Mouse (Mus musculus): ENCODE results near the gene Lpar3. TPM values are rescaled to one million over a fixed set of nuclear protein-coding genes. Genes with fewer than 3 reads are reported as not detected.

The Lpar3 gene
- total and polyA plus RNA-seq, 3 experiments, result 0.11 TPM; not detected in 2

DNA sequence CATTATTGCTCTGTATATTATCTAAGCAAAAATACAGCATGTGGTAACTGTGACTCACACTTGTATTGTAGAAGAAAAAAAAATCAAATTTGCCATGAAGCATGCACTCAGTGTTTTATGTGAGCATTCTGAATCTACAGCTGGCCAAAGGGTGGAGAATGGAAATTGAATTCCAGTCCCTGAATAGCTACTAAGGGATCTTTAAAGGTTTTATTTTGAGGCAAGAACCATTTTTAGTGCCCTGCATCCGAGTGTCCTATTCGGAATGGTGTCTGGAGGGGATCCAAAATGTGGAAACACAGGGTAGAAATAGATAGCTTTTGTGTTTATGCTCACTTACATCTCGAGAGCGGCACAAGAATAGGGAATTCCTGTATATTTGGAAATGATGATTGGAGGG, 65.4 kb downstream of the Lpar3 start:
- TF ChIP-seq TAL1 (conservative IDR thresholded peaks at IDR 0.05; ENCODE audit: low read depth, low read length), result no peak
- no peak for TF ChIP-seq GATA1 (IDR thresholded peaks at IDR 0.05; ENCODE audit: borderline replicate concordance, low read length)
- TF ChIP-seq CTCF (IDR thresholded peaks at IDR 0.05; ENCODE audit: low read depth, low read length), result no peak
- no peak for TF ChIP-seq GATA2 (IDR thresholded peaks at IDR 0.05; ENCODE audit: borderline replicate concordance, low read depth, low read length)
- no peak for TF ChIP-seq POLR2AphosphoS5 (IDR thresholded peaks at IDR 0.05; ENCODE audit: insufficient replicate concordance, low read depth, low read length)

GRCm38 (mm10) chr3:146291928-146292327, 71.2 kb downstream of the Lpar3 start:
- H3K9me3 ChIP-seq (replicated peaks), result no peaks in the 10 kb centered on the region
- H3K27me3 ChIP-seq (ENCODE audit: insufficient read depth, low read length), result no peaks in the 10 kb centered on the region
- DNase-seq (ENCODE audit: low spot score), result no peak
- H3K36me3 ChIP-seq (replicated peaks), result no peaks in the 10 kb centered on the region
- TF ChIP-seq TAL1 (conservative IDR thresholded peaks at IDR 0.05; ENCODE audit: low read depth, low read length) (no peak), GATA2 (IDR thresholded peaks at IDR 0.05; ENCODE audit: borderline replicate concordance, low read depth, low read length) (no peak), CTCF (IDR thresholded peaks at IDR 0.05; ENCODE audit: low read depth, low read length) (no peak), POLR2AphosphoS5 (IDR thresholded peaks at IDR 0.05; ENCODE audit: insufficient replicate concordance, low read depth, low read length) (no peak), GATA1 (IDR thresholded peaks at IDR 0.05; ENCODE audit: borderline replicate concordance, low read length) (no peak)
- H3K4me1 ChIP-seq (ENCODE audit: insufficient read depth, low read depth, low read length), result no peaks in the 10 kb centered on the region
- no peak overlapping the region for H3K4me3 ChIP-seq (ENCODE audit: low read depth, low read length)
- no peak for ATAC-seq (ENCODE audit: extremely low read depth, insufficient number of reproducible peaks, low FRiP score, poor library complexity, severe bottlenecking)

More for the DNA sequence above, 65.4 kb downstream of the Lpar3 start:
- H3K9me3 ChIP-seq (replicated peaks), result no peaks in the 10 kb centered on the region
- no peak for ATAC-seq (ENCODE audit: extremely low read depth, insufficient number of reproducible peaks, low FRiP score, poor library complexity, severe bottlenecking)
- H3K4me1 ChIP-seq (ENCODE audit: insufficient read depth, low read depth, low read length), result no peaks in the 10 kb centered on the region
- no peaks in the 10 kb centered on the region for H3K27me3 ChIP-seq (ENCODE audit: insufficient read depth, low read length)
- H3K36me3 ChIP-seq (replicated peaks), result no peaks in the 10 kb centered on the region
- DNase-seq (ENCODE audit: low spot score), result no peak
- H3K4me3 ChIP-seq (ENCODE audit: low read depth, low read length), result no peak overlapping the region

DNA sequence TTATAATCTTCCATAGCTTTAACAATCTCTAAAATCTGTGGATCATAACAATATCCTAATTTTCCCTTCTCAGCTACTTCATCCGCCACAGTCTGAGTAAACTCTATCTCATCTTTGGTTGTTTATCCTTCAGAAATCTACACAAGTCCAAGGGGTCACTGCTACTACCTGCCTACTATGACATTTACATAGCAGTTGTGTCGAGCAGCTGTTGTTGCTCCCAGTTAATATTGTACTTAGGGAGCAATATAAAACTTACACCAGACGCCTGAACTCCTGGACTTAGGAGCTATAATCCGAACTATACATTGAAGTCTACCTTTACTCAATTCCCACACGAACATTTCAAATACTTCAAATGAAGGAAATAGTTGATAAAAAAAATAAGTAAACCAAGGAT, 71.8 kb downstream of the Lpar3 start:
- ATAC-seq (ENCODE audit: extremely low read depth, insufficient number of reproducible peaks, low FRiP score, poor library complexity, severe bottlenecking) (no peak), DNase-seq (ENCODE audit: low spot score) (no peak)
- H3K9me3 ChIP-seq (replicated peaks), result no peaks in the 10 kb centered on the region
- no peaks in the 10 kb centered on the region for H3K36me3 ChIP-seq (replicated peaks)
- no peak overlapping the region for H3K4me3 ChIP-seq (ENCODE audit: low read depth, low read length)
- H3K4me1 ChIP-seq (ENCODE audit: insufficient read depth, low read depth, low read length), result no peaks in the 10 kb centered on the region
- no peaks in the 10 kb centered on the region for H3K27me3 ChIP-seq (ENCODE audit: insufficient read depth, low read length)
- TF ChIP-seq GATA2 (IDR thresholded peaks at IDR 0.05; ENCODE audit: borderline replicate concordance, low read depth, low read length), result no peak
- TF ChIP-seq GATA1 (IDR thresholded peaks at IDR 0.05; ENCODE audit: borderline replicate concordance, low read length), result no peak
- no peak for TF ChIP-seq CTCF (IDR thresholded peaks at IDR 0.05; ENCODE audit: low read depth, low read length)
- no peak for TF ChIP-seq TAL1 (conservative IDR thresholded peaks at IDR 0.05; ENCODE audit: low read depth, low read length)
- no peak for TF ChIP-seq POLR2AphosphoS5 (IDR thresholded peaks at IDR 0.05; ENCODE audit: insufficient replicate concordance, low read depth, low read length)

DNA sequence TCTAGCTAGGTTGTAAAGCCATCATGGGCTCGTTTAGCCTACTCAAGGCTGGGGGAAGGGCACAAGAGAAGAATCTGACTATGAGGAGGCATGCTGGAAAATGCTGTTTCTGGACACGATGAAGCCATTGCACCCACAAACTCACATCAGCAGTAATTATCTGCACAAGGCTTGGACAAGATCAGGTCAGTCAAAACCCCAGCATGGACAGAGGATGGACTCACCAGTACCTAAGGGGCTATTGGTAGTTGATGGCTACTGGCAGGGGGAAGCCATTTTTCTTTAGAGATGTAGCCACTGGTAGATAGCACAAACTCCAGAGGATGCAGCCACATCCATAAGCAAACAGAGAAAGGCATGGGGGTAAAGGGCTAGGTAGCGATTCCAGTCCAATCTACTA, 81.7 kb downstream of the Lpar3 start:
- no peaks in the 10 kb centered on the region for H3K27me3 ChIP-seq (ENCODE audit: insufficient read depth, low read length)
- no peaks in the 10 kb centered on the region for H3K9me3 ChIP-seq (replicated peaks)
- no peak overlapping the region for H3K4me3 ChIP-seq (ENCODE audit: low read depth, low read length)
- TF ChIP-seq GATA2 (IDR thresholded peaks at IDR 0.05; ENCODE audit: borderline replicate concordance, low read depth, low read length) (no peak), CTCF (IDR thresholded peaks at IDR 0.05; ENCODE audit: low read depth, low read length) (no peak), GATA1 (IDR thresholded peaks at IDR 0.05; ENCODE audit: borderline replicate concordance, low read length) (no peak), POLR2AphosphoS5 (IDR thresholded peaks at IDR 0.05; ENCODE audit: insufficient replicate concordance, low read depth, low read length) (no peak), TAL1 (conservative IDR thresholded peaks at IDR 0.05; ENCODE audit: low read depth, low read length) (no peak)
- DNase-seq (ENCODE audit: low spot score), result no peak
- no peak for ATAC-seq (ENCODE audit: extremely low read depth, insufficient number of reproducible peaks, low FRiP score, poor library complexity, severe bottlenecking)
- H3K36me3 ChIP-seq (replicated peaks), result no peaks in the 10 kb centered on the region
- H3K4me1 ChIP-seq (ENCODE audit: insufficient read depth, low read depth, low read length), result no peaks in the 10 kb centered on the region

GRCm38 (mm10) chr3:146303194-146303593, 82.4 kb downstream of the Lpar3 start:
- TF ChIP-seq GATA2 (IDR thresholded peaks at IDR 0.05; ENCODE audit: borderline replicate concordance, low read depth, low read length) (no peak), CTCF (IDR thresholded peaks at IDR 0.05; ENCODE audit: low read depth, low read length) (no peak), POLR2AphosphoS5 (IDR thresholded peaks at IDR 0.05; ENCODE audit: insufficient replicate concordance, low read depth, low read length) (no peak), TAL1 (conservative IDR thresholded peaks at IDR 0.05; ENCODE audit: low read depth, low read length) (no peak), GATA1 (IDR thresholded peaks at IDR 0.05; ENCODE audit: borderline replicate concordance, low read length) (no peak)
- H3K4me3 ChIP-seq (ENCODE audit: low read depth, low read length), result no peak overlapping the region
- H3K27me3 ChIP-seq (ENCODE audit: insufficient read depth, low read length), result no peaks in the 10 kb centered on the region
- no peaks in the 10 kb centered on the region for H3K36me3 ChIP-seq (replicated peaks)
- no peaks in the 10 kb centered on the region for H3K9me3 ChIP-seq (replicated peaks)
- no peaks in the 10 kb centered on the region for H3K4me1 ChIP-seq (ENCODE audit: insufficient read depth, low read depth, low read length)
- DNase-seq (ENCODE audit: low spot score), result no peak
- no peak for ATAC-seq (ENCODE audit: extremely low read depth, insufficient number of reproducible peaks, low FRiP score, poor library complexity, severe bottlenecking)

GRCm38 (mm10) chr3:146304556-146305405, 84.0 kb downstream of the Lpar3 start:
- no peak overlapping the region for H3K4me3 ChIP-seq (ENCODE audit: low read depth, low read length)
- no peaks in the 10 kb centered on the region for H3K27me3 ChIP-seq (ENCODE audit: insufficient read depth, low read length)
- no peaks in the 10 kb centered on the region for H3K4me1 ChIP-seq (ENCODE audit: insufficient read depth, low read depth, low read length)
- no peak for ATAC-seq (ENCODE audit: extremely low read depth, insufficient number of reproducible peaks, low FRiP score, poor library complexity, severe bottlenecking)
- no peaks in the 10 kb centered on the region for H3K36me3 ChIP-seq (replicated peaks)
- TF ChIP-seq GATA2 (IDR thresholded peaks at IDR 0.05; ENCODE audit: borderline replicate concordance, low read depth, low read length) (no peak), CTCF (IDR thresholded peaks at IDR 0.05; ENCODE audit: low read depth, low read length) (no peak), GATA1 (IDR thresholded peaks at IDR 0.05; ENCODE audit: borderline replicate concordance, low read length) (no peak), POLR2AphosphoS5 (IDR thresholded peaks at IDR 0.05; ENCODE audit: insufficient replicate concordance, low read depth, low read length) (no peak), TAL1 (conservative IDR thresholded peaks at IDR 0.05; ENCODE audit: low read depth, low read length) (no peak)
- DNase-seq (ENCODE audit: low spot score), result no peak
- H3K9me3 ChIP-seq (replicated peaks), result no peaks in the 10 kb centered on the region
